Mouse (Mus musculus): ENCODE results near the gene Zw10. TPM values are rescaled to one million over a fixed set of nuclear protein-coding genes. Genes with fewer than 3 reads are reported as not detected.

The Zw10 gene
- polyA plus RNA-seq (2012; rRNA removed) (11.7 and 18.1 TPM in 2 replicates), polyA plus RNA-seq (2014; fragmentation: Nextera tagmentation; extraction: Ambion mirVana) (22.7 and 23.8 TPM in 2 replicates)

- Histone ChIP-seq H3K4me2 (ENCODE audit: low read depth) (peak within 1 kb of the TSS; percentile 90), H3K9ac (replicated peaks) (peak within 1 kb of the TSS; percentile 91), H3K4me3 (ENCODE audit: insufficient read depth in 1 of 2, low read depth in 2 of 2, low read length in 2 of 2) (peak within 1 kb of the TSS; percentile 89 to 97), H3K9me3 (ENCODE audit: control insufficient read depth, low read length) (no peaks in the 10 kb centered on the region), H3K27me3 (ENCODE audit: control insufficient read depth, insufficient read depth, low read length) (no peaks in the 10 kb centered on the region), H3K4me1 (replicated peaks; ENCODE audit: control insufficient read depth in 2 of 2, insufficient read depth in 2 of 2, low read length in 1 of 2) (peaks cover 9 to 14% of the 10 kb centered on the region in 2 experiments), H3K27ac (peak within 1 kb of the TSS; percentile 49), H3K36me3 (replicated peaks; ENCODE audit: control insufficient read depth, insufficient read depth, low read depth) (peaks cover 17% of the 10 kb centered on the region)
- TF ChIP-seq EP300 (IDR thresholded peaks at IDR 0.05; ENCODE audit: low read depth) (no peak), CTCF (IDR thresholded peaks at IDR 0.05; ENCODE audit: low read depth) (no peak)
- DNase-seq (ENCODE audit: low read depth in 3 of 3, low spot score in 3 of 3): peak; percentile 92 to 93 (median 92)
- under 1% methylated on average over 53 of the region's 53 CpGs for WGBS (ENCODE audit: insufficient replicate concordance)
- peak; percentile 99 for ATAC-seq (ENCODE audit: insufficient read depth)
Observed at GRCm38 (mm10) chr9:49055333-49056205, at the start of gene Zw10. TSS of gene Zw10 (plus strand) at chr9:49055613.

GRCm38 (mm10) chr9:49015824-49016223 is 39.6 kb upstream of the Zw10 start:
- H3K27me3 ChIP-seq (ENCODE audit: control insufficient read depth, insufficient read depth, low read length): no peaks in the 10 kb centered on the region
- ATAC-seq (ENCODE audit: insufficient read depth) (no peak), DNase-seq (ENCODE audit: low read depth in 3 of 3, low spot score in 3 of 3) (no peak)
- no peak overlapping the region for H3K9ac ChIP-seq (replicated peaks)
- H3K4me3 ChIP-seq (ENCODE audit: insufficient read depth in 1 of 2, low read depth in 2 of 2, low read length in 2 of 2): no peak overlapping the region
- no peaks in the 10 kb centered on the region for H3K4me1 ChIP-seq (replicated peaks; ENCODE audit: control insufficient read depth in 2 of 2, insufficient read depth in 2 of 2, low read length in 1 of 2)
- H3K4me2 ChIP-seq (ENCODE audit: low read depth): no peak overlapping the region
- no peaks in the 10 kb centered on the region for H3K9me3 ChIP-seq (ENCODE audit: control insufficient read depth, low read length)
- no peaks in the 10 kb centered on the region; the same call in 1 of the 2 replicates for H3K36me3 ChIP-seq (replicated peaks; ENCODE audit: control insufficient read depth, insufficient read depth, low read depth)
- H3K27ac ChIP-seq: no peak overlapping the region
- 73% methylated on average over 7 of the region's 7 CpGs for WGBS (ENCODE audit: insufficient replicate concordance)
- TF ChIP-seq EP300 (IDR thresholded peaks at IDR 0.05; ENCODE audit: low read depth): no peak
- no peak for TF ChIP-seq CTCF (IDR thresholded peaks at IDR 0.05; ENCODE audit: low read depth)

GRCm38 (mm10) chr9:49021289-49021688 is 34.1 kb upstream of the Zw10 start:
- Histone ChIP-seq H3K9me3 (ENCODE audit: control insufficient read depth, low read length) (no peaks in the 10 kb centered on the region), H3K4me2 (ENCODE audit: low read depth) (no peak overlapping the region), H3K27ac (no peak overlapping the region), H3K36me3 (replicated peaks; ENCODE audit: control insufficient read depth, insufficient read depth, low read depth) (no peaks in the 10 kb centered on the region), H3K4me3 (ENCODE audit: insufficient read depth in 1 of 2, low read depth in 2 of 2, low read length in 2 of 2) (no peak overlapping the region), H3K27me3 (ENCODE audit: control insufficient read depth, insufficient read depth, low read length) (no peaks in the 10 kb centered on the region), H3K9ac (replicated peaks) (no peak overlapping the region), H3K4me1 (replicated peaks; ENCODE audit: control insufficient read depth in 2 of 2, insufficient read depth in 2 of 2, low read length in 1 of 2) (no peaks in the 10 kb centered on the region)
- no peak for DNase-seq (ENCODE audit: low read depth in 3 of 3, low spot score in 3 of 3)
- TF ChIP-seq EP300 (IDR thresholded peaks at IDR 0.05; ENCODE audit: low read depth): no peak
- TF ChIP-seq CTCF (IDR thresholded peaks at IDR 0.05; ENCODE audit: low read depth): no peak
- 81% methylated on average over 5 of the region's 5 CpGs for WGBS (ENCODE audit: insufficient replicate concordance)
- ATAC-seq (ENCODE audit: insufficient read depth): no peak

- TF ChIP-seq EP300 (IDR thresholded peaks at IDR 0.05; ENCODE audit: low read depth): no peak
- TF ChIP-seq CTCF (IDR thresholded peaks at IDR 0.05; ENCODE audit: low read depth): no peak
- ATAC-seq (ENCODE audit: insufficient read depth) (no peak), DNase-seq (ENCODE audit: low read depth in 3 of 3, low spot score in 3 of 3) (no peak)
- no peaks in the 10 kb centered on the region for H3K27me3 ChIP-seq (ENCODE audit: control insufficient read depth, insufficient read depth, low read length)
- H3K36me3 ChIP-seq (replicated peaks; ENCODE audit: control insufficient read depth, insufficient read depth, low read depth): no peaks in the 10 kb centered on the region
- no peaks in the 10 kb centered on the region for H3K9me3 ChIP-seq (ENCODE audit: control insufficient read depth, low read length)
- H3K9ac ChIP-seq (replicated peaks): no peak overlapping the region
- H3K27ac ChIP-seq: no peak overlapping the region
- no peak overlapping the region for H3K4me2 ChIP-seq (ENCODE audit: low read depth)
- H3K4me3 ChIP-seq (ENCODE audit: insufficient read depth in 1 of 2, low read depth in 2 of 2, low read length in 2 of 2): no peak overlapping the region
- WGBS (ENCODE audit: insufficient replicate concordance): 61% methylated on average over 5 of the region's 5 CpGs
- H3K4me1 ChIP-seq (replicated peaks; ENCODE audit: control insufficient read depth in 2 of 2, insufficient read depth in 2 of 2, low read length in 1 of 2): no peaks in the 10 kb centered on the region
Observed at GRCm38 (mm10) chr9:49023956-49024355, 31.5 kb upstream of the Zw10 start.

GRCm38 (mm10) chr9:49024529-49024928 is 30.9 kb upstream of the Zw10 start:
- no peaks in the 10 kb centered on the region for H3K9me3 ChIP-seq (ENCODE audit: control insufficient read depth, low read length)
- DNase-seq (ENCODE audit: low read depth in 3 of 3, low spot score in 3 of 3) (no peak), ATAC-seq (ENCODE audit: insufficient read depth) (no peak)
- H3K27ac ChIP-seq: no peak overlapping the region
- H3K4me3 ChIP-seq (ENCODE audit: insufficient read depth in 1 of 2, low read depth in 2 of 2, low read length in 2 of 2): no peak overlapping the region
- WGBS (ENCODE audit: insufficient replicate concordance): 65% methylated on average over 2 of the region's 2 CpGs
- H3K9ac ChIP-seq (replicated peaks): no peak overlapping the region
- H3K27me3 ChIP-seq (ENCODE audit: control insufficient read depth, insufficient read depth, low read length): no peaks in the 10 kb centered on the region
- TF ChIP-seq EP300 (IDR thresholded peaks at IDR 0.05; ENCODE audit: low read depth) (no peak), CTCF (IDR thresholded peaks at IDR 0.05; ENCODE audit: low read depth) (no peak)
- no peak overlapping the region for H3K4me2 ChIP-seq (ENCODE audit: low read depth)
- no peaks in the 10 kb centered on the region for H3K4me1 ChIP-seq (replicated peaks; ENCODE audit: control insufficient read depth in 2 of 2, insufficient read depth in 2 of 2, low read length in 1 of 2)
- no peaks in the 10 kb centered on the region for H3K36me3 ChIP-seq (replicated peaks; ENCODE audit: control insufficient read depth, insufficient read depth, low read depth)

Data from liver, embryonic 14.5 days (tissue).